Mouse (Mus musculus) frontal cortex, adult (tissue): Measurements from ENCODE around the gene Rala.
"Not testable (repeated sequence)": the region's sequence is repeated elsewhere in the genome, so short reads cannot be mapped to it uniquely, and the experiment has no call there.

Source experiments
- ATAC-seq: cut with Nextera tagmentation; 2 replicates; pipeline ENCODE4 v1.9.2; 2017; ENCODE audit warnings: mild to moderate bottlenecking, moderate library complexity, mixed read lengths; ENCODE audit not compliant: low TSS enrichment

Rala gene

DNA sequence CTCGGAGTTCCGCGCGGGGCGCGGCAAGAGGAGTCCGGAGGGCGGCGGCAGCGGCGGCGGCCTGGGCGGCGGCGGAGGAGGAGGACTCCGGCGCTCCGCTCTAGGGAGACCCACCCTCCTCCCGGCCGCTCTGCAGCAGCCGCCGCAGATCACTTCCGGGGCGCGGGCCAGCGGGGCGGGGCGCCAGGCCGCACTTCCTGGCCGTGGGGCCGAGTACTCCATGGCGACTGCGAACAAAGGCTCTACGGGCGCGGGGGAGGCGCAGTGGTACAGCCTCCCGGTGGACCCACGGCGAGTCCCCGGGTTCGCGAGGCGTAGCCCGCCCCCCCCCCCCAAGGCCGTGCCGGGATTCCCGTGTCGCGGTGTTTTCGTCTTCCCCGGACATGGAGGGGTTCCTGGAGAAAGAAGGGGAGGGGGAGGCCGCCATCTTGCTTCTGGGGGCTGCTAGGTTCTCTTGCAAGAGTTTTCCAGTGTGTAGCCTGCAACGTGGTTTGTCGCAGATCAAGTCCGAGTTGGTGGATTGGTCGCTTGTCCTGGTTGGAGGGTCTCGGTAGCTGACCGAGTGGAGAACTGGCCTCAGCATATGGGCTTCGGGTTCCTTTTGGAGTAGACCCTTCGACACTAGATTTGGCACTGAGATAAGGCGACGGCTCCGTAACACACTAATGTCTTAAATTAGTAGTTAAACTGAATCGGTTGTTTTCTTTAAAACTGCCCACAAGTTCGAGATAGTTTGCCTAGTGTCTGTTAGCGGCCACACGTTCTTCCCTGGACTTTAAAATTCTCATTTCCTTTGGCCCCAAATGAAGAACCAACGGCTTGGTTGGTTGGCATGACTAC, at the start of gene Rala:
TSS of gene Rala (minus strand) at position 162 of the 840 bp plus-strand sequence.
- ATAC-seq: peak; percentile 96

DNA sequence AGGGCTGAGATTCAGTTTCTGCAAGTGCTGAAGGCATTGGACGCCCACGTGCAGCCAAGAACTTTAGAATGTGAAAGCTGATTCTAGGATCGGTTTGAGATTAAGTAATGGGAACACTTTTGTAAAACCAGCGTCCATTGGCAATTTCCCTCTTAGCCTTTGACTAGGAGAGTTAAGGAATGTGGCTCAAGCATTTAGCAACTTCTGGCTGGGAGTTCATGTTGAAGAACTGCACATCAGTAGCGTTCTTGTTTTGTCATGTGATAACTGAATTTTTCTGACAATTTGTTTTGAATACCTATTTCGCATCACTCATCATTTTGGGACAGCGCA, 49.4 kb upstream of the Rala start:
- no peak for ATAC-seq

DNA sequence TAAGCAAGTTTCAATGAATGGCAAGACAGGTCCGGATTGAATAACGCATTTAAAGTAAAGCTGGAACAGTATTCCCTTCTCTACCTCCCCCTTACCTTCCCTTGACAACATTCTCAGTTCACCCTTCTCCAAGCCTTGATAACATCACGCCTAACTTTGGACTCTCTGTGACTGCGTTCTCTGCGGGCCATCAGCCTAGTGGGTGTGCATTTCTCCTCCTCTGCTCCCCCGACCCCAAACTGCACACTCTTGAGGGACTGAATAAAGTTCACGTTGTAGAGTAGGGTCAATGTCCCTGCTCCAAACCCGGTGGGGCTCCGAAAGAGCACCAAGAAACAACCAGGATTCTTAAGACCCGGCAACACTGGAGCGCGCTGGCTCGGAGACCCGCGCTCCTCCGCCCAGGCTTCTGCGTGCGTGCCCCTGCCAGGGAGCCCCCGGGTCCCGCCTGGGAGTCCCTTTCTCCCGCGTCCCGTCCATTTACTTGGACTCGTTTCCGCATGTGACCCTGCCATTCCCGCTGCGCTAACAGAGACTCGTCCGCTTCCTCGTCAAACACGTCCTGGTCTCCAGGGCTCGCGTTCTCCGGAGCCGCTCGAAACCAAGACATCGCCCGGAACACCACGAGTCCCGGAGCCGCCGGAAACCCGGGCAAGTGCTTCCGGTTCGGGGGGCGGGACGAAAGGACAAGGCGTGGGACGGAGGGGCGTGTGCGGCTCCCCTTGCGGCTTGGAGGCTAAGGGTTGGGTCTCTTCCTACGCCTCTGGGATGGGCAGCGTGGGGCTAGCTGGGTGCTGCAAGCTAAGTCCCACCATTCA, 48.9 kb upstream of the Rala start, which contains the start of gene Yae1d1:
TSS of gene Yae1d1 (minus strand) at position 653 of the 818 bp plus-strand sequence.
- ATAC-seq: peak; percentile 99

DNA sequence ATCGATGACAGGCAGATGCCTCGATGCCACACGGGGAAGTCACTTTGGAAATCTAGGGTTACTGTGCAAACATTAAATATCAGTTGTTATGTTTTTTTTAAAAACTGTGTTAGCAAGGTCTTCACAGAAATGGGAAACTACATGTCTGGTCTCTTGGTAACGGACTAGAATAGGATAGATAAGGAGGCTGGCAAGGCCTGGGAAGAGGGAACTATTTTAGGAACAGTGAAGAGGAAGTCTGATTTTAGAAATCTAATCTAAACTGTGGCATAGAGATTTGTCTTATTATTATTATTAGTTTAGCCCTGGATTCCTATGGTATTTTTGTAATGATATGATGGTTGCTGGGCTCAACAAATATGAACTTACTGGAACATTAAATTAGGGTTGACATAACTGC, 48.0 kb upstream of the Rala start:
- no peak for ATAC-seq

DNA sequence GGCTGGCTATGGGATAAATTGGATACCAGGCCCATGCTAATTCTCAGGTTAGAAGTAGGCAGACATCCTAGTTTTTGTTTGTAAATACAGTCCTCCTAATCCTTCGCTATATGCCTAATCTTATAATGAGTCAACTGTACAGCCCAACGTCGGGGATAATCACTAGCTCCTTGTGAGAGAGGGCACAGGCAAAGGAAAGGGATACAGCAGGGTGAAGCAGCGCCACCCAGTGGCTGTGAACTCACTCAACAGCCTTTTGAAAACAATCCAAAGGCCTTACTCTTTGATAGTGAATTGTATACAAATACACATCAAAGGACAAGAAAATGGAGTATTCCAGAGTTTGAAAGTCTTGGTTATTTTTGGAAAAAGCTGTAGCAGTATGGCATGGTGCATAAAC, 39.2 kb upstream of the Rala start:
- peak; percentile 96 for ATAC-seq

DNA sequence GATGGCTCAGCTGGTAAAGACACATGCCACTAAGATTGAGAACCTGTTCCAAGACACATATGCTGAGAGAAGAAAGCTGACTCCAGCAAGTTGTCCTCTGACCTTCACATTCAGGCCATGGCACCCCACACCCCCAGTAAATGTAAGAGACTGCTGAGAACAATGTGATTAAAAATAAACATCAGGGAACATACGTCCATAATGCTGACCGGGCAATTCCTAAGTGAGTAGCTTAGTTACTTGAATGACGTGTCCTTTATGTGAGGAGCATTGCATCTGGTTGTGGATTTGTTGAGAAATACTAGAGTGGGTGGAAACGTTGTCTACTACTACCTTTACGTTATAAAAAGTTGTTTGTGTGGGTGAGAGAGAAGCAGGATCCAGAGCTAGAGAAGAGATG, 38.6 kb upstream of the Rala start:
- no peak for ATAC-seq

DNA sequence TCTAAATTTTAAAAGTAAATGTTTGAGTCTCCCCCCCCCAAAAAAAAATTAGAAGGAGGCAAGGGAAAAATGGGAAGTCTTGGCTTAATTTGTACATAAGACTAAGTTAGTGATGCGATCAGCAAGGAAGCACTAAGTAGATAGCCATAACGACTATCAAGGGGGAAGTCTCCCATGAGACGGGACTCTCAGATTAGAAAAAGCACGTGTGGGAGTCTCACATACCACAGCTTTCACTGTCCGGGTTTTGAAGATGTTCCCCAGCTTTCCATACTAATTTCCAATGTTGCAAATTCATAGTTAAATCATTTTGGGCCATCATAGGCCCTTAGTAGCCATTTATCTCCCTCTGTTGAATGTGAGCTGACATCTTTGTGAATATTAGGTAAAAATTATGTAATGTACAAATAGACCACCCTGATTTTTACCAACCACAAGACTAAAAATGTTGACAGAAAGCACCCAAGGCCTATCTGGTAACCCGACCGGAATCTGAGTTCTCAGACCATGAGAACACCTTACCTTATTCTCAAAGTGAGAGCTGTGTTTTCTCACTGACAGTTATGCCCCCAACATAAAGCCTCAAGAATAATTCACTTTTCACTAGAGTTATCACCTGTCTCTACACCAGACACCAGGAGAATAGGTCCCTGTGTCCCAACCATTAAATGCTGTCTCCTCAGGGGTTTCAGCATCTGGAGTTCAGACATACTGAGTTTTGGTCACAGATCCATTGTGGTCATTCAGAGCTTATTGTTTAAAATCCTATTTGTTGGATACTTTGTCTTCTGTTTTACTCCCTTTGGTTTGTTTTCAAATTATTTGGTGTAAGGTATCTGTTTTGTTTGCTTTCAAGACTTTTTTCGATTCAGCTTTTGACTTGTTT, 33.1 kb upstream of the Rala start:
- no peak for ATAC-seq

DNA sequence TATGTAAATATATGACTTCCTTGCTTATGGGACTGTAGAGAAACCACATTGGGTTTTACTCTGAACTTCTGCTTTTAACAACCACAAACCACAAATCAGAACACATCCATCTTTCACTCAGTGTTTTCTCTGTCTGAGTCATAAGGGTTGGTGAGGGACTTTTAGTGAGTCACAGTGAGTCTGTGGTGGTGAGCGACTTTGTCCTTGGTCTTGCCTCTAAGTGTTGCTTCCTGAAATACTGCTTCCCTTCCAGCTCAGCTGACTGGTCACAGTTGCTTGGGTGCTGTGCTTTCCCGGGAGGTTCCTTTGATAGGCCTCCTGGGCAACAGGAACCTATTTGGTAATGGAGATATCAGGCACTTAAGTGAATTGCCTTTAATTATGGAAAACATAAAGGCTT, 31.9 kb upstream of the Rala start:
- ATAC-seq: peak; percentile 64; the same call in 1 of the 2 replicates

DNA sequence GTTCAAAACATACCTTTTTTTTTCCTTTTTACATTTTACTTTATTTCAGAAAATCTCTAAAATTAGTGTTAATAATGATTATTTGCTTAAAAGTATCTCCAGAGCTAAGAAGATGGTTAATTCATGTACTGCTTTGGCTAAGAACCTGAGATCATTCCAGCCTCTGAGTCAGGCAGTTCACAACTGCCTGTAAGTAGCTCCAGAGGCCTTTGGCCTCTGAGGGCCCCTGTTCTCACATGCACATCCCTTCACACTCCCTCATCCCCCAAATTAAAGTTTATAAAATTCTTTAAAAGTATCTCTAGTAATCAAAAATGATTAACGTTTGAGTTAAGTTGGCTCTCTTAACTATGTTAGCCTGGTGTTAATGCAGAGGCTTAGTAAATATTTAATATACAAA, 31.4 kb upstream of the Rala start:
- no peak for ATAC-seq

DNA sequence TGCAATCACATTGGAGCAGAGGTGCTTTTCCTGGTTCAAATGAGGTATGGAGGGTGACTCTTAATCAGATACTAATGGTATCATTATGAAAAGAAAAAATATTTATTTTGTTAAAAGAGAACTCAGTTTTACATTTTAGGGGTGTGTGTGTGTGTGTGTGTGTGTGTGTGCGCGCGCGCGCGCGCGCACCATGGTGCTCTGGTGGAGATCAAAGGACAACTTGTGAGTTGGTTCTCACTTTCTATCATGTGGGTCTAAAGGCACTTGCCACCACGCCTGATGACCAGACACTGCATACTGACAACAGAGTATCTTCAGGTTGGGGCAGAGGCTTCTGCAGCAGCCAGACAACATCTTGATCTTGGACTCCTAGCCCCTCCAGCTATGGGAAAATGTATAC, 30.7 kb upstream of the Rala start:
- ATAC-seq: no peak

DNA sequence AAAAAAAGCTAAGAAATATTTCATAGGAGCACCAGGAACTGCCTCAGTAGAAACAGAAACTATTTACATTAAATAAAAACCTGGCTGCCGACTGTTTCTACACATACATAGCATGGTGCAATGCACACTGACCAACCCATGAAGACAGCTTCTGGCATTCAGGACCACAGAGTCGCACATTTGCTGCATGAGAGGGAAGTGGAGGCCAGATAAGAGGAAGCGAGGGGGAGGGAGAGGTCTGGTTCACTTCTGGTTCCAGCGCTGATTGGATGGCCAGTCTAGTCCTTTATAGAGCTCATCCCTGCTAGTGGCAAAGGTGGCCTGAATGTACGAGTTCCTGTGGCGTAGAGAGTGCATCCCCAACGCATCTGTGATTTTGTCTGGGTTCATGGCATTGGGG, 16.6 kb upstream of the Rala start:
- no peak for ATAC-seq

DNA sequence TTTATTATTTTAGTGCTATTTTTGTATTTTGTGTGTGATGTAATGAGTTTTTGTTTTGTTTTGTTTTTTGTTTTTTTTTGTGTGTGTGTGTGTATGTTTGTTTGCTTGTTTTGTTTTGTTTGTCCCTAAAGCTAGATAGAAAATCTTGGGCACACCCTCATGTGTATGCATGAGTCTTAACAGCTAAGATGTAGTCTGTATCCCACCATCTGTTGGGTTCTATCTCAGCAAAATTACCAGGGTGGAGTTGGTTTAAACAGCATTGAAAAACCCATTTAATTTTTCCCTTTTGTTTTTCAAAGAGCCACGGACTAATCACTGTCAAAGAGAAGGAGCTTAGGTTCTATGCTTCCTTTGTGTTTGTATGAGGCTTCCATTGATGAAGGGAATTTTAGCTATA, 10.2 kb upstream of the Rala start:
- peak; percentile 62 for ATAC-seq

DNA sequence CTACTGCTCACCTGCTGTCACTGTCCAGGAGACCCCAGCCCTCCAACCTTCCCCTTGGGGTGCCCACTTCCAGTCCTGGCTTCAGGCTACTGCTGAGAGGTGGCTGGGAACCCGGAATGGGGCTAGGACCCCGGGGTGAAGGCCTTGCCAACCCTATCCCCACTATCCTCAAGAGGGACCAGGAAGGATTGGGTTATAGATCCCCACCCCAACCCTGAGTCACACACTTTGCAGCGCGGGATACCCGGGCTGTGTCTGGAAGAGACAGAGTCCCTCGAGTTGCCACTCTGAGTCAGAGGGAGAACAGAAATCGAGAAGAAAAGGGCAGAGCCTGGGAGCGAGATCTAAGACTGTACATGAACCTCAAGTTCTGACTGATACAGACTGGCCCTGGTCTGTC, 6.5 kb upstream of the Rala start:
- not testable (repeated sequence) for ATAC-seq

DNA sequence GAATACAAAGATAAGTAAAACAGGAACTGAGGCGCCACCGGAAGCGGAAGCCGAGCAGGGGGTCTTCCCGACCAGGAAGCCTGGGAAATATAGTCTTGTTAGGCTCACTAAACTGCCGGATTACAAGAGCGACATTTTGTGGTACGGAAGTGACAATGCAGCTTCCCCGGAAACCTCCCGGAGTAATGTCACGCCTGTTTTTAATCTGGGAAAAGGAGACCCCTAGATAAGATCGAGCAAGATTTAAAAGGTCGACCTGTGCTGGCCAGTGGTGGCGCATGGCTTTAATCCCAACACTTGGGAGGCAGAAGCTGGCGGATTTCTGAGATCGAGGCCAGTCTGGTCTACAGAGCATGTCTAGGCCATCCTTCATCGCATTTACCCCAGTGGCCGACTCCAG, 5.5 kb upstream of the Rala start:
- no peak for ATAC-seq

DNA sequence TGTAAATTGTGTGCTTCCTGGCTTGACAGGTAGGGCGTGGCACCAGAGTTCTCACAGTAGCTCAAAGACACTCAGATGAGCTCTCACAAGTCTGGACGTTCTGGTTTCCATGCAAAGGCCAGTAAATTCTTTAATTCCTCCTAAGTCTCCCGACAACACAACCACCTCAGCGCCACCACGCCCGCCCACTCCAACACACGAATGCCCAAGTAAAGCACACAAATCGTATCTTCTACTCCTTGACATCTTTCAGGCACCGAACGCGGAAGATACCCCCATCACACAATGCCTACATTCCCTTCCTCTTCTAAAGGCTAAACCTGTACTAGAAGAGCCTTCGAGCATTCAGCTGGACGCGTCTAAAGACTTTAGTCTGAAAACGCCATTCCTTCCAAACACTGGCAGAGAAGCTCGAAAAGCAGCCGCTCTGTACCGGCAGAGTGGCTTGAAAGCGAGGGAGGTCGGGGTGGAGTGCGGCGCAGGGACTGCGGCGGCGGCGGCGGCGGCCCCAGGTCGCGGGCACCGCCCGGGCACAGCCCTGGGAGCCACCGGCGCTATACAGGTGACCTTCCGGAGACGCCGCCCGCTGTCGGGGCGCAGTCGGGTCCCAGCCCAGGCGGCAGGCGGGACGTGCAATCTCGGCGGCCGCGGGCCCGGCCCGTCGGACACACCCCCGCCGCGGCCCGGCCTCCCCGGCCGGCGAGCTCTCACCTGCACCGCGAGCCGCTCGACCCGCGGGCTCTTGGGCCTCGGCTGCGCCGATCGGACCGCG, 547 bp downstream of the Rala start:
- ATAC-seq: peak; percentile 67

DNA sequence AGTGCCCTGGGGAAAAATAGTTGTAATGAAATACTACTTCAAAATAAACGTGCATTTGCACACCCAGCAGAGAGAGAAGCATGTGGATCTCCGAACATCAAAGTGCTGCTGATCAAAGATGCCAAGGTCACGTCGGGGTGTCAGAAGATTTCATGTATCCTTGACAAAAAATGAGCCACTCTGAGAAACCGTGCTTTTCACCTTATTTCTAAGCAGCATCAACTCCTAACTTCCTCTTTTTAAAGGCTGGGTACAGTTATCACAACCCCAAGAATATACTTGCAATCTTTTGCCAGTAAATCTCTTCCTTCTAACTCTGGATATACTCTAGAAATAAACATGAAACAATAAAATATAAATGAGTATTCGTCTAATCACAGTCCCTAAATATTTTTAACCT, 1.7 kb downstream of the Rala start:
- no peak for ATAC-seq

DNA sequence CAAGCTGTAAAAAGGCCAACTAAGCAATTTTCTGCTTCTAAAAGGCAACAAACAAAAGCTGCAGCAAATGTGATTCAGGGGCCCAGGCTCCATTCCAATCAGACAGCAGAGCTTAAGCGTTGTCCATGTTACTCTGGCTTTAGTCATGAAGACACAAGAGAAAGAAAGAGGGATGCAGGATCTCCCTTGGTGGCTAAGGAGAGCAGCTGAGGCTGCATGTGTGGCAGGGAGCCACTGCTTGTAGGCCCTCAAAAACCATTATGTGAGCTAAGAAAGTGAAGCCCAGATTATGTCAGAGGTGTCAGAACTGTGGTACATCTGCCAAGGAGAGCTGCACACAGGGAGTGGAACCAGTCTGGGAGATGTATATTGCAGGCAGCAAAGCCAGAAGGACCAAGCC, 36.7 kb downstream of the Rala start:
- peak; percentile 82 for ATAC-seq

DNA sequence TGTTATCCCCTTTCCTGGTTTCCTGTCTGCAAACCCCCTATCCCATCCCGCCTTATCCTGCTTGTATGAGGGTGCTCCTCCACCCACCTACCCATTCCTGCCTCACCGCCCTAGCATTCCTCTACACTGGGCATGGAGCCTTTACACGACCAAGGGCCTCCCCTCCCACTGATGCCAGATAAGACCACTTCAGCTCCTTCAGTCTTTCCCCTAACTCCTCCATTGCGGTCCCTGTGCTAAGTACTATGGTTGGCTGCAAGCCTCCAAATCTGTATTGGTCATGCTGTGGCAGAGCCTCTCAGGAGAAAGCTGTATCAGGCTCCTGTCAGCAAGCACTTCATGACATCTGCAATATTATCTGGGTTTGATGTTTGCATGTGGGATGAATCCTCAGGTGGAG, 42.6 kb downstream of the Rala start:
- ATAC-seq: no peak

DNA sequence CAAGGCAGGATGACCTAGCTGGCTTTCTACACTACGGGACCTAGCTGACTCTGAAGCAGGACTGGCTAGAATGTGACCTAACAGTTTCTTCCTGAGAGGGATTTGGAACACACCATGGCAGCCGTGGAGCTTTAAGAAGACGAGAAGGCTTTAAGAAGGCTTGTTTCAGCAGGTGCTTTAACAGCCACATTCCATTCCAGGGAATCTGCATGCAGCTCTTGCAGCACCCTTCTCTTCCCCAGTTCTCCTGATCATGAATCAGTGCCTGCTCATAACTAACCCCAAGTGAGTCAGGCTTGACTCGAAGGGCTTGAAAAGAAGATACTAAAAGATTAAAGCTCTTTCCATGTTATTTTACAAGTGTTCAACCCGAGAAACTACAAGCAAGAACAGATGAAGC, 43.4 kb downstream of the Rala start:
- peak; percentile 92 for ATAC-seq

DNA sequence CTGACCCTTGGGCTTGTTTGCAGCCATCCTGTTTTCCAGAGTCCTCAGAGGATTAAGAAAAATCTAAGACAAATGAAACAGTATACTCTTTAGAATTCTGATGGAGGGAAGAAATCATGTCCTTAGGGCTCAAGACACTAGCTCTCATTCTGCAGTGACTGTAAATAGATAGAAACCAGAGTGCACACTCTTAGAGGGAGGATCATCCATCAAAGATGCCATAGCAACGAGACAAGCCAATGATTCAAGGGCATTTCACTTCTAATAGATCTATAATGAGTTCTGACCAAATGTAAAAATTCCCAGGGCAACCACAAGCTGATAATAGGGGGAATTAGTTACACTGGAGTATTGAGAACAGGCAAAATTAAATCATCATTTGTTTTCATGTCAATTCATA, 47.0 kb downstream of the Rala start:
- ATAC-seq: no peak

DNA sequence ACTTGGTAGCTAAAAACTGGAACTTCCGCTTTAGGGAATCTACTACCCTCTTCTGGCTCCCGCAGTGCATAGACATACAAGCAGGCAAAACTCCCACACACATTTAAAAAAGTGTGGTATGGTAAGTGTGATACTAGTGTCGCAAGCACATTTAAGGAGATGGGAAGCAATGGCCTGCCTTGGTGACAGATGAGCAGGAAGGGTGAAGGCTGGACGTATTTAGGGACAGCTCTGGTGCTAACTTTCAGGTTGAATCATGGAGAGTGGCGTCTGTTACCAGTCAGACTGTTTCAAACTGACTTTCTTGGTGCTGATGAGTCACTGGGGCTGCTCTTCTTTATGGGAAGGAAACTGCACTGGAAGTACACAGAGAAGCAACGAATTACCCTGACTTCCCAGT, 52.5 kb downstream of the Rala start:
- ATAC-seq: peak; percentile 83
